Mouse (Mus musculus): ENCODE data around the gene Txnrd1.

The Txnrd1 gene

GRCm38 (mm10) chr10:82808891-82809290 is 24.9 kb upstream of the Txnrd1 start:
- no peak for TF ChIP-seq GATA4 (IDR thresholded peaks at IDR 0.05; ENCODE audit: insufficient replicate concordance, low read length)

- no peak for TF ChIP-seq GATA4 (IDR thresholded peaks at IDR 0.05; ENCODE audit: insufficient replicate concordance, low read length)
These were observed 24.4 kb upstream of the Txnrd1 start for GRCm38 (mm10) chr10:82809352-82809751.

GRCm38 (mm10) chr10:82811855-82812431 is 21.8 kb upstream of the Txnrd1 start:
- TF ChIP-seq GATA4 (IDR thresholded peaks at IDR 0.05; ENCODE audit: insufficient replicate concordance, low read length) = peak; percentile 67; the same call in 1 of the 2 replicates

GRCm38 (mm10) chr10:82814096-82814970 is 19.4 kb upstream of the Txnrd1 start:
- TF ChIP-seq GATA4 (IDR thresholded peaks at IDR 0.05; ENCODE audit: insufficient replicate concordance, low read length) = no peak

- TF ChIP-seq GATA4 (IDR thresholded peaks at IDR 0.05; ENCODE audit: insufficient replicate concordance, low read length) = no peak
These were observed 17.3 kb upstream of the Txnrd1 start for GRCm38 (mm10) chr10:82816441-82816840.

- no peak for TF ChIP-seq GATA4 (IDR thresholded peaks at IDR 0.05; ENCODE audit: insufficient replicate concordance, low read length)
These were observed 16.2 kb upstream of the Txnrd1 start for GRCm38 (mm10) chr10:82817514-82817913.

- TF ChIP-seq GATA4 (IDR thresholded peaks at IDR 0.05; ENCODE audit: insufficient replicate concordance, low read length) = no peak
These were observed 15.8 kb upstream of the Txnrd1 start for GRCm38 (mm10) chr10:82817936-82818335.

GRCm38 (mm10) chr10:82818661-82819060 is 15.1 kb upstream of the Txnrd1 start:
- TF ChIP-seq GATA4 (IDR thresholded peaks at IDR 0.05; ENCODE audit: insufficient replicate concordance, low read length) = no peak

GRCm38 (mm10) chr10:82823108-82823778 is 10.5 kb upstream of the Txnrd1 start:
- TF ChIP-seq GATA4 (IDR thresholded peaks at IDR 0.05; ENCODE audit: insufficient replicate concordance, low read length) = no peak

- TF ChIP-seq GATA4 (IDR thresholded peaks at IDR 0.05; ENCODE audit: insufficient replicate concordance, low read length) = no peak
These were observed 10.0 kb upstream of the Txnrd1 start for GRCm38 (mm10) chr10:82823779-82824177.

- TF ChIP-seq GATA4 (IDR thresholded peaks at IDR 0.05; ENCODE audit: insufficient replicate concordance, low read length) = no peak
These were observed 9.2 kb upstream of the Txnrd1 start for GRCm38 (mm10) chr10:82824541-82824940.

- TF ChIP-seq GATA4 (IDR thresholded peaks at IDR 0.05; ENCODE audit: insufficient replicate concordance, low read length) = no peak
These were observed 7.2 kb upstream of the Txnrd1 start for GRCm38 (mm10) chr10:82826516-82826915.

- no peak for TF ChIP-seq GATA4 (IDR thresholded peaks at IDR 0.05; ENCODE audit: insufficient replicate concordance, low read length)
These were observed 2.1 kb downstream of the Txnrd1 start for GRCm38 (mm10) chr10:82835898-82836297.

- no peak for TF ChIP-seq GATA4 (IDR thresholded peaks at IDR 0.05; ENCODE audit: insufficient replicate concordance, low read length)
These were observed 4.6 kb downstream of the Txnrd1 start for GRCm38 (mm10) chr10:82838390-82838789.

- no peak for TF ChIP-seq GATA4 (IDR thresholded peaks at IDR 0.05; ENCODE audit: insufficient replicate concordance, low read length)
These were observed 10.3 kb downstream of the Txnrd1 start for GRCm38 (mm10) chr10:82844090-82844489.

GRCm38 (mm10) chr10:82844731-82845130 is 11.0 kb downstream of the Txnrd1 start:
- TF ChIP-seq GATA4 (IDR thresholded peaks at IDR 0.05; ENCODE audit: insufficient replicate concordance, low read length) = no peak

Data from liver, adult (tissue).